Mouse (Mus musculus): ENCODE data around the gene Alox8.

Gene Alox8

DNA sequence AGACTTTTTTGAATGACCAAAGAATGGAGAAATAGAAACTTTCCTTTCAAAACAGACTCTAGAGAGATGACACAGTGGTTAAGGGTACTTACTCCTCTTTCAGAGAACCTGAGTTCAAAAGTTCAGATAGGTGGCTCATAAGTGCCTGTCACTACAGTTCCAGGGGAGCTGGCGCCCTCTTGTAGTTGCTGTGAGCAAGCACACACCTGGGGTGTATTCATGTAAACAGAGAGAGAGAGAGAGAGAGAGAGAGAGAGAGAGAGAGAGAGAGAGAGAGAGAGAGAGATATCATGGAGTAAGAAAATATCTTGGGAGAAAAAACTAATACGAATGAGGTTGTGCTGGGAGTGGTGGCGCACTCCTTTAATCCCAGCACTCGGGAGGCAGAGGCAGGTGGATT is 17.5 kb downstream of the Alox8 start:
- DNase-seq (ENCODE audit: low spot score in 2 of 2): no peak

DNA sequence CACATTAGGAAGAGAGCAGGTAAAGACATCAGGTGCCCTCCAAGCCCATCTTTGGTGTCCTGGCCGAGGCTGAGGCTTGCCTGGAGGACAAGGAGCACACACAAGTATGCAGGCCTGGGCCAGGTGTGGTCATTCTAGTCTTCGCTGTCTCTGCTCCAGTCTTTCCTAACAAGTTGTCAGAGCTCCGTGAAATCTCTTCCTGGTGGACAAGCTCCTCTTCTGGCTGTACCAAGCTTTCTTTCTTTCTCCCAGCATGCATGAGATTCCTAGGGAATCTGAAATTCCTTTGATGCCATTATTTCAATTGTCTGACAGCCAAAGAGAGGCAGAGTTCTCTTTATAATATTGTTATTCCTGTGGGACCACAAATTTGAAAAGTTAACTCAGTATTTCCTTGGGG is 18.1 kb downstream of the Alox8 start:
- DNase-seq (ENCODE audit: low spot score in 2 of 2): no peak

DNA sequence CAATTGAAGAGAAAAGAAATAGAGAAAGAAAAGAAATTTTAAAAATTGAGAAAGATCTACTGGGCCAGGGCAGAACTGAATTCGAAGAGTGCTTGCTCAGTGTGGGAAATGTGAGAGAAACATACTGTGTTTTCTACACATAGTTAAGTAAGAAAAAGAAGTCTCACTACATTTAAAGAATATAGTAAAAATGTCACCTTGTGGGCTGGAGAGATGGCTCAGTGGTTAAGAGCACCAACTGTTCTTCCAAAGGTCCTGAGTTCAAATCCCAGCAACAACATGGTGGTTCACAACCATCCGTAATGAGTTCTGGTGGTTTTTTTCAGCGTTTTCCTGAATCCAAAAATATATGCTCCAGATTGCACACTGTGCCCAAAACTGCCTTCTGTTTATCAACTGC is 19.1 kb downstream of the Alox8 start:
- DNase-seq (ENCODE audit: low spot score in 2 of 2): no peak

DNA sequence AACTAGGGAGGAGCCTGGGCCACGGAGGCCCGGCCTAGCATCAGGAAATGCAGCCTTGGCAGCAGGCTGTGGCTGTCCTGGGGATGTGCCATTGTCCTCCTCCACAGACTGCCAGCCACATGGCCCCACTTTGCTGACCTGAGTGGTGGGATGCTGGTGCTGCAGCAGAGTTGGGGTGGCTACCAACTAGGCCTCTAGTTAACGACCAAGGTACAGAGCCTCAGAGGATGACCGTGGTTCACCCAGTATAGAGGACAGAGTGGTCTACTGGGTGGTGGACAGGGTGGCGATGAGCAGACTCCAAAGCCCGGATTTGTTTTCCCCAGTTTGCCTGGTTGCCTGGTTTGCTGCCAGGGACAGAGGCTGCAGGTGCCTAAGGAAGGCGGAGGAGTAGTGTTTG is 22.9 kb downstream of the Alox8 start:
- no peak for DNase-seq (ENCODE audit: low spot score in 2 of 2)

DNA sequence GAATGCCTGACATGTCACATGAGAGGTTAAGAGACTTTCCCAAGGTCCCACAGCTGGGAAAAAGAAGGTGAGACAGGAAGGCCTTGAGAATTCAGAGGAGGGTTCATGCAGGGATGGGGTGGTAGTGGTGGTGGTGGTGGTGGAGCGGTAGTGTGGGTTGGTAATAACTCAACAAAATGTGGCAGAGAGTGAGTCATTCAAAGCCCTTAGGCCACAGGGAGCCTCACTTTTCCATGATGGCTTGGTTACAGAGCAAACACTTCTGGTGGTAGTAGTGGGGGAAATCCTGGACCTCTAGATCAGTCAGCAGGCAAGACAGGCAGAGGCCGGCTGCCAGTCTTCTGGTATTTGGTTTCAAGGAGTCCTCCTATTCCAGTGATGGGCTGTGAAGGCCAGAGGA is 25.0 kb downstream of the Alox8 start:
- DNase-seq (ENCODE audit: low spot score in 2 of 2): no peak

DNA sequence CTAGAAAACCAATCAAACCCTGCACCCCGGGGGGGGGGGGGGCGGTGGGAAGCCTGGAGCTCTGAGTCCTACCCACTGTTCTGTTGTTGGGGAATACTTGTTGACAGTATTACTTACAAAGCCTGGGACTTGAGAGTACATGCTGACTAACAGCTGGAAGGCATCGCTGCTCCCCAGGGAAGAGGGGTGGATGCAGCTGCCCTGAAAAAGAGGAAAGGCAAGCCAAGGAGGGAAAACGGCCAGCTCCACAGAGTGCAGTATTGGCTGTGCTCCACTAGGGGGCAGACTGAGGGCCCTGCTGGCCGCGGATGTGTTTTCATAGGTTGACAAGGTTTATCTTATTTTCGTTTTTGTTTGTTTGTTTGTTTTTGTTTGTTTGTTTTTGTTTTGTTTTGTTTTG is 26.0 kb downstream of the Alox8 start:
- DNase-seq (ENCODE audit: low spot score in 2 of 2): no peak

DNA sequence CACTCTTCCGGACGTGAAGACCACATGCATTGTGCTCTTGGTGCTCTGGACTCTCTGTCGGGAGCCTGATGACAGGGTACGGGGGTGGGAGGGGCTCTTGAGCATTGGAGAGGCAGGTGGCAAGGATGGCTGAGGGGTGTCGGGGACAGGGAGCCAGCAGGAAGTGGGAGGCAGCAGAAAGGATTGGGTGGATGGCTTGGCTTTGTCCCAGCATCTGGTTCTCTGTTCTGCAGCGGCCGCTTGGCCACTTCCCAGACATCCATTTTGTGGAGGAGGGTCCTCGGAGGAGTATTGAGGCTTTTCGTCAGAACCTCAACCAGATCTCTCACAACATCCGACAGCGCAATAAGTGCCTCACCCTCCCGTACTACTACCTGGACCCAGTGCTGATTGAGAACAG is 28.3 kb downstream of the Alox8 start:
- DNase-seq (ENCODE audit: low spot score in 2 of 2): peak; percentile 67 to 73

DNA sequence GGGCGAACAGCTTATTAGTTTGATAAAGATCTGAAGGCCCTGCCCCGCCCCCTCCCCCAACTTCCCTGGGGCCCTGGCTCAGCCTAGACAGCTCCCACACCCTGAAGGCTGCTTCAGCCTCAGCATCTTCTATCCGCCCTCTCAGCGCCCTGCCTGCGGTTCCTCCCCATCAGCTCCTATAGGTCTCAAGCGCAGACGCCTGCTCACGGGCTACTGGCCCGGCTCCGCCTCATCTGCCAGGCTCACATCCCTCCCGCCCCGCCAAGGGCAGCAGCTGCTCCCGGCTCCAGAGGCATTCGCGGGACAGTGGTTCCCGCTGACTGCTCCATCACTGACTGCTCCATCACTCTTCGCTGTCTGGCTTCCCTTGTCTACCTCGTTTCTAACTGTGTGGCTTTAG is 40.8 kb downstream of the Alox8 start, which contains the start of gene Alox12b:
Gene Alox12b (plus strand): TSS at position 190 of the 400 bp plus-strand sequence.
- DNase-seq (ENCODE audit: low spot score in 2 of 2): peak in 1 of 2 experiments; percentile 38

DNA sequence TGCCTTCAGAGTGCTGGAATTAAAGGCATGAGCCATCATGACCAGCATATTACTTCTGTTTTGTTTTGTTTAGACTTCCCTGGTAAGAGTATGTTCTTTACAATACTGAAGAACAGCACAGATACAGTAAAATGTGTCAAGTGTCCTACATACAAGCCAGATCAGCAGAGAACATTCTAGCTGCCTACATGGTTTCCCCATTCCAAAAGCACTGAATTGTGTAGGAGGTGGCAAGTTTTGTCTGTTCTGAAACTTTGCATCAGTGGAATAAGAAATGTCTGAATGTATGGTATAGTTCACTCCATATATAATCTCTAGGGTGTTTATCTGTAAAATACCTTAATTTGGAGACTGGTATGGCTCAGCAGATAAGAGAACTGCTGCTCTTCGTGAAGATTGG is 42.3 kb downstream of the Alox8 start:
- peak in 1 of 2 experiments; percentile 52 for DNase-seq (ENCODE audit: low spot score in 2 of 2)

DNA sequence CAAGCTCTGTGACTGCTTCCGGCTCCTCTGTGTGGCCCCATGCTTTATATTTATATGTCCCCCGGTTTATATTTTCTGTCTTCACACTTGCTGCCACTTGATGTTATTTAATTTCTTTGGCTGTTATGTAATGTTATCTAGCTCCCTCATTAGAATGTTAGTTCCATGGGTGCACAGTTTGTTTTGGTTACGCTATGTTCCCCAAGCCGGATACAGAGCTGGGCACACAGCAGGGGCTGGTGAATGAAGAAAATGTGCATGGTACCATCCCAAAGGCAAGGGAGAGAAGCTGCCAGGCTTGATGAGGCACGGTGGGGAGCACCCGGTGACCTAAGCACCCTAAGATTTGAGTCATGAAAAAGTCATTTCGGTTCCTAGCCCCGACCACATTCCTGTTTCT is 43.8 kb downstream of the Alox8 start:
- DNase-seq (ENCODE audit: low spot score in 2 of 2): no peak

DNA sequence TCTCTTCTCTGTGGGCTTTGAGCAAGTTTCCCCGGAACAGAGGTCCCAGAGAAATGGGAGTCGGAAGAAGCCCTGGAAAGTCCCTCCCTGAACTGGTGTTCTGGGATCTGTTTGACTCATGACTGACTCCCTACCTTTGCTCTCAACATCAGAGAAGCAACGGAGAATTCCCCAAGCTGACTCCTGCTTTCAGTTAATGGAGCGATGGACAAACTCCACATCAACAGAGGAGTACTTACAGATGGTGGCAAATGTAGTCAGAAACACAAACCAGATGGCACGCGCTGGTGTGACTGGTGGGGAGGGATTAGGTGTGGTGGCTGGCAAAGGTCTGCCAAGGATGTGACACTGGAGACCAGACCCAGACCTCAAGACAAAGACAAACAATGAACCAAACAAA is 46.6 kb downstream of the Alox8 start:
- no peak for DNase-seq (ENCODE audit: low spot score in 2 of 2)

DNA sequence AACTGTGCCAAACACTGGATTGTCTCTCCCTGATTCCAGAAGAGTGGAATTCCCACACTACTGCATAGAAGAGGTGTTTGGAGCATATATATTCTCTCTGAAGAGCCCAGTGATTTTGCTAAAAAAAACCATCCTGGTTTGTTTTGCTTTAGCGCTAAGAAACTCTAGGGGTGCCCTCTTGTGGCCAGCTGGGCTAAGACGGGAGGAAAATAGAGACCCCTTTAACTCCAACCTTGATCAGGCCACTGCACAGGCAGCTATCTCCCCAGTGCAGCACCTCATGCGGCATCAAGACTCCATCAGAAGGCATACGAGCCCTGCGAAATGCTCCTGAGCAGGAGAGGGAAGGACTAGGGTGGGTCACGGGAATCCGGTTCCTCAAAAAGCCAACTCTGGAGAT is 47.2 kb downstream of the Alox8 start:
- DNase-seq (ENCODE audit: low spot score in 2 of 2): peak; percentile 38 to 57

DNA sequence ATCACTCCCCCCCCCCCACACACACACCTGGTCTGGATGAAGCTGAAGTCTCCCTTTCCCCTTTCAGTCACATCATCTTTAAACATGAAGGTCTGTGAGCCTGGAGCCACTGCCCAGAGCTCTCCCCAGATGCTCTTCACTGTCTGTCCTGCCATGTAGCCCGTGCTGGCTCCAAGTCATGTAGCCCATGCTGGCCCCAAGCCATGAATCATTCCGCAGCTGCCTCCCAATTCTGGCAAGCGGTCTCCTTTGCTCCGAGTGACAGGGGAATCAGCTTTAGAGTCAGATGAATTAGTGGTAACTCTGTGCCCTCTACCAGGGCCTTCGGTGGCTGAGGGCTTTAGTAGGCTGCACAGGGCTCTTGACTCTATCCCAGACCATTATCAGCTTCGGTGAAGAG is 47.9 kb downstream of the Alox8 start:
- DNase-seq (ENCODE audit: low spot score in 2 of 2): no peak

DNA sequence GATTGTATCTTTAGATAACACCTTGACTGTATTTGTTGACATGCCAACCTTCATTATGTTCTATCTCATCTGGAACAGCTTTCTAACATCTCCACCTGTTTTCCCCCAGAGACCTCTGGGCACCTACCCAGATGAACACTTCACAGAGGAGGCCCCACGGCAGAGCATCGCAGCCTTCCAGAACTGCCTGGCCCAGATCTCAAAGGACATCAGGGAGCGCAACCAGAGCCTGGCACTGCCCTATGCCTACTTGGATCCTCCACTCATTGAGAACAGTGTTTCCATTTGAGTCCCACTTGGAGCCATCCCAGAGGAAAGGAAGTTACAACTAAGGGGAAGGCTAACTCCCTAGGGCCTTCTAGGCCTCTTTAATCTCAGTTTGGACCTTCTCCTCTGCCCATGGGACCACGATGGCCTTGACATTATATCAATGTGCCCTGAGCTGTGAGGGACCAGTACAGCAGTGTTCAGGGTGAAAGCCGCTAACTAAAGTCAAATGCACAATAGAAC is 49.1 kb downstream of the Alox8 start:
- DNase-seq (ENCODE audit: low spot score in 2 of 2): no peak

DNA sequence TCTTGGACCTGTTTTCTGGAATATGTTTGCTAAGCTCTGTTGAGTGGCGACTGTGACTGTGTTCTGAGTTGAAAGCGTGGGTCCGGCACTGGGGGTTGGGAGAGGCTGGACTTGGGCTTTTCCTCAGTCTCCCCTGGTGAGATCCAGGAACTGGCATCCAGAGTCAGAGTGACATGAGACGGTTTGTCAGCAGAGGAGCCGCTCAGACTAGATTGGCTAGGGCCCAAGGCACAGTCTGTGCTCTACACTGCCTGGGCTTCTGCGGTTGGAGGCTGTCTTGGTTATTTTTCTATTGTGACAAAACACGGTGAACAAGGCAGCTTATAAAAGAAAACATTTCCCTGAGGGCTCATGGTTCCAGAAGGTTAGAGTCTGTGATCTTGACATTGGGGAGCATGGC is 50.1 kb downstream of the Alox8 start:
- no peak for DNase-seq (ENCODE audit: low spot score in 2 of 2)

DNA sequence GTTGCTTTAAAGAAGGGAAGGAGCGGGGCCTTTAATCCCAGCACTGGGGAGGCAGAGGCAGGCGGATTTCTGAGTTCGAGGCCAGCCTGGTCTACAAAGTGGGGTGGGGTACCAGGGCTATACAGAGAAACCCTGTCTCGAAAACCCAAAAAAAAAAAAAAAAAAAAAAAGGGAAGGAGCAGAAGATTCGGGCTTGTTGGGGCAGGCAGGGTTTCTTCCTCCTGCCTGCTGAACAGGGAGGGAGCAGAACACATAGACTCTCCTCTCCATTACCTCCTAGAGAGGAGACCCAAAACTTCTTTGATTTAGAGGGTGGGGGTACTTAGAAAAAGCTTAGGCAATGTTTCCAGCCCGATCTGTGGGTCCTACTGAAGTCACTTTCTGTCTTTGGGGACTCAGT is 62.3 kb downstream of the Alox8 start:
- DNase-seq (ENCODE audit: low spot score in 2 of 2): no peak

DNA sequence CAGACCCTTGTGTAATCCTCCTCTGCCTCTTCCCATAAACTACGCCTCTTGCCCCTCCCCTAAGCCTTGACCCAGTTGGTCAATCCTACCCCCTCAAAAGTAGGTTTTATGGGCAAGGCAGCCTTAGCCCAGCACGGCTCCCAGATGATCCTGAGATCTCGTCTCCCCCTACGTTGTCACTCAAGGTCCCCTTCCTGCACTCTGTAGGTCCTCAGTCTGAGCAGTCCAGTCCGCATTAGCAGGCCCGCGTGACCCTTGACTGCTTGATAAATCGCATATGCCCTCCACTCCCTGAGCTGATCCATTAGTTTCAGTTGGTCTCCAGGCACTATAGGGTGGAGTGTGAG is 63.0 kb downstream of the Alox8 start:
- DNase-seq (ENCODE audit: low spot score in 2 of 2): no peak
